Mouse (Mus musculus): ENCODE measurements at regions not wholly inside any gene's neighbourhood (a gene's known extent, or its start where the extent isn't known, plus 50 kb on each side); places are given as distances from the start of the nearest gene placed in this dataset.

GRCm38 (mm10) chr8:128171116-128171515 lies 187.3 kb upstream of the Nrp1 start:
- no peak for TF ChIP-seq POLR2A (IDR thresholded peaks at IDR 0.05; ENCODE audit: low read depth, low read length)
- TF ChIP-seq CTCF (IDR thresholded peaks at IDR 0.05; ENCODE audit: extremely low read depth, insufficient read depth, insufficient read length, insufficient replicate concordance), result no peak
